Mouse (Mus musculus) spleen, adult 2 months (tissue): ENCODE data around the gene Guca1b.

Source experiments
- CTCF ChIP-seq: fragments of 200-500 bp; IDR thresholded peaks from 2 replicates; pipeline ENCODE4 v1.5.1; 2011; ENCODE audit warnings: mild to moderate bottlenecking, inconsistent platforms; ENCODE audit not compliant: insufficient read depth, insufficient read length, insufficient replicate concordance; ENCODE audit errors: extremely low read depth
- POLR2A ChIP-seq: fragments of 200-500 bp; IDR thresholded peaks from 2 replicates; pipeline ENCODE4 v1.6.1; 2011; ENCODE audit warnings: low read depth, low read length, inconsistent platforms

GRCm38 (mm10) chr17:47368401-47369086 is 16.6 kb upstream of the Guca1b start, which contains the start of gene Mrps10:
- TF ChIP-seq POLR2A (no peak), CTCF (no peak)
